Mouse (Mus musculus): ENCODE data around the gene Utp15. TPM values are rescaled to one million over a fixed set of nuclear protein-coding genes. Genes with fewer than 3 reads are reported as not detected.

Utp15 gene
- 2.7 TPM in 1 of 2 replicates, not detected in the other for polyA plus RNA-seq (2012; ENCODE audit: insufficient read depth, low replicate concordance)

- Histone ChIP-seq H3K4me1 (peaks cover 27% of the 10 kb centered on the region), H3K9me3 (no peaks in the 10 kb centered on the region), H3K27me3 (replicated peaks) (no peaks in the 10 kb centered on the region), H3K36me3 (replicated peaks; ENCODE audit: low read length) (peaks cover 44% of the 10 kb centered on the region), H3K4me3 (replicated peaks) (peak within 1 kb of the TSS; percentile 95)
- TF ChIP-seq FLI1 (IDR thresholded peaks at IDR 0.05; ENCODE audit: low read length) (peak; percentile 73; the same call in 1 of the 2 replicates), GATA1 (IDR thresholded peaks at IDR 0.05; ENCODE audit: borderline replicate concordance, low read length) (no peak)
Observed at GRCm38 (mm10) chr13:98262636-98263457, at the start of gene Utp15, which contains the start of gene Ankra2. Gene Utp15, minus strand, starts transcription at chr13:98263041. Gene Ankra2, plus strand, starts transcription at chr13:98263074.

- H3K36me3 ChIP-seq (replicated peaks; ENCODE audit: low read length) = peaks cover 79% of the 10 kb centered on the region
- peaks cover 47% of the 10 kb centered on the region for H3K4me1 ChIP-seq
- H3K9me3 ChIP-seq = no peaks in the 10 kb centered on the region
- no peaks in the 10 kb centered on the region for H3K27me3 ChIP-seq (replicated peaks)
- no peak for TF ChIP-seq FLI1 (IDR thresholded peaks at IDR 0.05; ENCODE audit: low read length)
- TF ChIP-seq GATA1 (IDR thresholded peaks at IDR 0.05; ENCODE audit: borderline replicate concordance, low read length) = no peak
- peak overlapping the region; percentile 3 for H3K4me3 ChIP-seq (replicated peaks)
Observed at GRCm38 (mm10) chr13:98311597-98311996, 48.8 kb upstream of the Utp15 start.

- Histone ChIP-seq H3K9me3 (no peaks in the 10 kb centered on the region), H3K4me3 (replicated peaks) (no peak overlapping the region), H3K36me3 (replicated peaks; ENCODE audit: low read length) (peaks cover 71% of the 10 kb centered on the region), H3K27me3 (replicated peaks) (no peaks in the 10 kb centered on the region), H3K4me1 (peaks cover 30% of the 10 kb centered on the region)
- TF ChIP-seq FLI1 (IDR thresholded peaks at IDR 0.05; ENCODE audit: low read length) (no peak), GATA1 (IDR thresholded peaks at IDR 0.05; ENCODE audit: borderline replicate concordance, low read length) (no peak)
Observed at GRCm38 (mm10) chr13:98308724-98309123, 45.9 kb upstream of the Utp15 start.

- H3K4me1 ChIP-seq = peaks cover 23% of the 10 kb centered on the region
- H3K36me3 ChIP-seq (replicated peaks; ENCODE audit: low read length) = peaks cover 64% of the 10 kb centered on the region
- H3K9me3 ChIP-seq = no peaks in the 10 kb centered on the region
- H3K4me3 ChIP-seq (replicated peaks) = no peak overlapping the region
- no peaks in the 10 kb centered on the region for H3K27me3 ChIP-seq (replicated peaks)
- no peak for TF ChIP-seq FLI1 (IDR thresholded peaks at IDR 0.05; ENCODE audit: low read length)
- no peak for TF ChIP-seq GATA1 (IDR thresholded peaks at IDR 0.05; ENCODE audit: borderline replicate concordance, low read length)
Observed at GRCm38 (mm10) chr13:98308004-98308403, 45.2 kb upstream of the Utp15 start.

GRCm38 (mm10) chr13:98306852-98307475 lies 44.1 kb upstream of the Utp15 start:
- H3K4me1 ChIP-seq = peaks cover 13% of the 10 kb centered on the region

GRCm38 (mm10) chr13:98306393-98306792 lies 43.6 kb upstream of the Utp15 start:
- no peaks in the 10 kb centered on the region for H3K9me3 ChIP-seq
- H3K4me1 ChIP-seq = peaks cover 7% of the 10 kb centered on the region
- no peaks in the 10 kb centered on the region for H3K27me3 ChIP-seq (replicated peaks)
- H3K4me3 ChIP-seq (replicated peaks) = no peak overlapping the region
- TF ChIP-seq FLI1 (IDR thresholded peaks at IDR 0.05; ENCODE audit: low read length) (no peak), GATA1 (IDR thresholded peaks at IDR 0.05; ENCODE audit: borderline replicate concordance, low read length) (no peak)
- peaks cover 48% of the 10 kb centered on the region for H3K36me3 ChIP-seq (replicated peaks; ENCODE audit: low read length)

More at GRCm38 (mm10) chr13:98306852-98307475, 44.1 kb upstream of the Utp15 start:
- TF ChIP-seq GATA1 (IDR thresholded peaks at IDR 0.05; ENCODE audit: borderline replicate concordance, low read length) (no peak), FLI1 (IDR thresholded peaks at IDR 0.05; ENCODE audit: low read length) (no peak)
- H3K4me3 ChIP-seq (replicated peaks) = no peak overlapping the region
- no peaks in the 10 kb centered on the region for H3K9me3 ChIP-seq
- no peaks in the 10 kb centered on the region for H3K27me3 ChIP-seq (replicated peaks)
- H3K36me3 ChIP-seq (replicated peaks; ENCODE audit: low read length) = peaks cover 53% of the 10 kb centered on the region

- Histone ChIP-seq H3K4me1 (no peaks in the 10 kb centered on the region), H3K27me3 (replicated peaks) (peaks cover 1% of the 10 kb centered on the region), H3K4me3 (replicated peaks) (peak overlapping the region; percentile 26), H3K36me3 (replicated peaks; ENCODE audit: low read length) (peaks cover 36% of the 10 kb centered on the region), H3K9me3 (no peaks in the 10 kb centered on the region)
- TF ChIP-seq GATA1 (IDR thresholded peaks at IDR 0.05; ENCODE audit: borderline replicate concordance, low read length) (no peak), FLI1 (IDR thresholded peaks at IDR 0.05; ENCODE audit: low read length) (no peak)
Observed at GRCm38 (mm10) chr13:98305257-98305656, 42.4 kb upstream of the Utp15 start.

- Histone ChIP-seq H3K27me3 (replicated peaks) (peaks cover 4% of the 10 kb centered on the region), H3K4me1 (peaks cover 5% of the 10 kb centered on the region), H3K4me3 (replicated peaks) (peak overlapping the region; percentile 18), H3K9me3 (peaks cover 9% of the 10 kb centered on the region), H3K36me3 (replicated peaks; ENCODE audit: low read length) (no peaks in the 10 kb centered on the region)
- TF ChIP-seq FLI1 (IDR thresholded peaks at IDR 0.05; ENCODE audit: low read length) = no peak
- TF ChIP-seq GATA1 (IDR thresholded peaks at IDR 0.05; ENCODE audit: borderline replicate concordance, low read length) = no peak
Observed at GRCm38 (mm10) chr13:98298833-98299758, 36.3 kb upstream of the Utp15 start.

GRCm38 (mm10) chr13:98297883-98298482 lies 35.1 kb upstream of the Utp15 start:
- peaks cover 5% of the 10 kb centered on the region for H3K4me1 ChIP-seq
- H3K27me3 ChIP-seq (replicated peaks) = peaks cover 7% of the 10 kb centered on the region
- no peaks in the 10 kb centered on the region for H3K36me3 ChIP-seq (replicated peaks; ENCODE audit: low read length)
- no peak for TF ChIP-seq GATA1 (IDR thresholded peaks at IDR 0.05; ENCODE audit: borderline replicate concordance, low read length)
- H3K4me3 ChIP-seq (replicated peaks) = no peak overlapping the region
- peaks cover 9% of the 10 kb centered on the region for H3K9me3 ChIP-seq
